Mouse (Mus musculus): ENCODE results near the gene Gprasp2.
"Not testable (repeated sequence)": the region's sequence is repeated elsewhere in the genome, so short reads cannot be mapped to it uniquely, and the experiment has no call there.

The Gprasp2 gene

DNA sequence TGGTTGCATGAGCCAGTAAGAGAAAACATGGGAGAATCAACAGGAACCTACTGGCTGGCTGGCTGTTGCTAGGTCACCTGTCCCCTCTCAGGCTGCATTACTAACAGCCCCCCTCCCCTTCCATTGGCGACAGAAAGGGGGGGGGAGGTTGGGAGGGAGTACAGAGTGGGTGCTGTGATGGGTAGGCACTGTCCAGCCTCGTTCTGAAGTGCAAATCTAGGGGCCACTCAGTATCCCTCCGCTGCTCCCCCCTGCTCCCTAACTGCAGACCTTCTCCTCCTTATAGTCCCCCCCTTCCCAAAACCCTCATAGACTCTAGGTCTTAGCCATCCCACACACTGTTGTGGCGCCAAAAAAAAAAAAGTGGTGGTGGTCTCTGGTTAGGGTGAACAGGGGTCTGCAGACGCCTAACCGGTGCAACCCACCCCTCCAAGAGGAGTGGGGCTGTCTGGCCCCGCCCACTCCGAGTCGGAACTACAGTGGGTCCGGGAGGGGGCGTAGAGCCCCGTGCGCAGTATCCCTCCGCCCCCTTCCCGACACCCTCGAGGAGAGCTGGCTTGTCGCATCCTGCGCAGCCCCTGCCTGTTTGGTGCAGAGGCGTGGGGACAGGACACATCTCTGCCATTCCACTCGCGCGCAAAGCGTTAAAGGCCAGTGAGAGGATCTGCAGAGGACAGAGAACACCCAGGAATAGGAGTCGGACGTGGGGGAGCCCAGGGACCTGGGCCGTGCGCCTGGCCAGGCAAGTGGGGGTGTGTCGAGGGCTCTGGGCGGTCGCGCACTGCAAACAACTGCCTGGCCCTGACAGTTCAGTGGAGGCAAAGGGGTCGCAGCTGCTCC is at the start of gene Gprasp2:
Gene Gprasp2 (plus strand): TSS at position 514 of the 840 bp plus-strand sequence.
- H3K27me3 ChIP-seq (ENCODE audit: control insufficient read depth, insufficient read depth, low read length, poor library complexity, severe bottlenecking); H3K36me3 ChIP-seq (ENCODE audit: control insufficient read depth, insufficient read depth, low read length, poor library complexity, severe bottlenecking); DNase-seq (ENCODE audit: low read depth, low spot score): not testable (repeated sequence)

DNA sequence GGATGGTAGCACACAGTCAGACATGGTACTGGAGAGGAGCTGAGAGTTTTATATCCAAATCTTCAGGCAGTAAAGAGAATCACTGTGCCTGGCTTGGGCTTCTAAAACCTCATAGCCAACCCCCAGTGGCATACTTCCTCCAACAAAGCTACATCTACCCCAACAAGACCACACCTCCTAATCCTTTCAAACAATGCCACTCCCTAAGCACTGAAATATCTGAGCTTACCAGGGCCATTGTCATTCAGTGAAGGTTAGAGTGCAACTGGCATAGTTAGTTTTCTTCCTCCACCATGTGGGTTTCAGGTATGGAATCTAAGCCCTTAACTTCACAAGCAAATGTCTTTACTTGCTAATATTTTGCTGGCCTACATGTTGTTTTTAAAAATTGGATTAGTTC is 47.3 kb upstream of the Gprasp2 start:
- Histone ChIP-seq H3K27me3 (ENCODE audit: control insufficient read depth, insufficient read depth, low read length, poor library complexity, severe bottlenecking) (no peaks in the 10 kb centered on the region), H3K36me3 (ENCODE audit: control insufficient read depth, insufficient read depth, low read length, poor library complexity, severe bottlenecking) (no peaks in the 10 kb centered on the region)
- DNase-seq (ENCODE audit: low read depth, low spot score): no peak

DNA sequence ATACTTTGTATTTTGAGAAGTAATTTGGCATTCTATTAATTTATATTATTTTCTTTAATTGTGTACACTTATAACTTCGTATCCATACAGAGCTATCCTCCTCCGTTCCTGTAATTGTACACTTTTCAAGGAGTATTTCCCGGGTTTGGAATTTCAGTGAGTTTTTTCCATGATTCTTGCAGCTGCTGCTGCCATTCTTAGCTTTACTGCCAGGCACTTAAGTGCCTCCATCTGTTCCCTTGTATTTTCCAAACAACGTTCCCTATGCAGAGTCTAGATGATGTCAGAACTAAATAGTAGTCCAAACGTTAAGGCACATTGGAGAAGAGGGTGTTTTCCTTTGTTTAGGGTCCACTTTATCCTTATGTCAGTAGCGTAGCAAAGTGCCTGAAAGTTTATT is 46.5 kb upstream of the Gprasp2 start:
- Histone ChIP-seq H3K27me3 (ENCODE audit: control insufficient read depth, insufficient read depth, low read length, poor library complexity, severe bottlenecking) (no peaks in the 10 kb centered on the region), H3K36me3 (ENCODE audit: control insufficient read depth, insufficient read depth, low read length, poor library complexity, severe bottlenecking) (no peaks in the 10 kb centered on the region)
- DNase-seq (ENCODE audit: low read depth, low spot score): no peak

DNA sequence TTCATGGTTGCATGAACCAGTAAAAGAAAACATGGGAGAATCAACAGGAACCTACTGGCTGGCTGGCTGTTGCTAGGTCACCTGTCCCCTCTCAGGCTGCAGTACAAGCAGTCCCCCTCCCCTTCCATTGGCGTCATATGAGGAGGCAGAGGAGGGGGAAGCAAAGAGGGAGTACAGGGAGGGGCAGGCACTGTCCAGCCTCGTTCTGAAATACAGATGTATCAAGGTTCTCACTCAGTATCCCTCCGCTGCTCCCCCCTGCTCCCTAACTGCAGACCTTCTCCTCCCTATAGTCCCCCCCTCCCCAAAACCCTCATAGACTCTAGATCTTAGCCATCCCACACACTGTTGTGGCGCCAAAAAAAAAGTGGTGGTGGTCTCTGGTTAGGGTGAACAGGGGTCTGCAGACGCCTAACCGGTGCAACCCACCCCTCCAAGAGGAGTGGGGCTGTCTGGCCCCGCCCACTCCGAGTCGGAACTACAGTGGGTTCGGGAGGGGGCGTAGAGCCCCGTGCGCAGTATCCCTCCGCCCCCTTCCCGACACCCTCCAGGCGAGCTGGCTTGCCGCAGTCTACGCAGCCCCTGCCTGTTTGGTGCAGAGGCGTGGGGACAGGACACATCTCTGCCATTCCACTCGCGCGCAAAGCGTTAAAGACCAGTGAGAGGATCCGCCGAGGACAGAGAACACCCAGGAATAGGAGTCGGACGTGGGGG is 43.1 kb upstream of the Gprasp2 start:
- H3K27me3 ChIP-seq (ENCODE audit: control insufficient read depth, insufficient read depth, low read length, poor library complexity, severe bottlenecking); H3K36me3 ChIP-seq (ENCODE audit: control insufficient read depth, insufficient read depth, low read length, poor library complexity, severe bottlenecking): not testable (repeated sequence)
- peak; percentile 17 for DNase-seq (ENCODE audit: low read depth, low spot score)

DNA sequence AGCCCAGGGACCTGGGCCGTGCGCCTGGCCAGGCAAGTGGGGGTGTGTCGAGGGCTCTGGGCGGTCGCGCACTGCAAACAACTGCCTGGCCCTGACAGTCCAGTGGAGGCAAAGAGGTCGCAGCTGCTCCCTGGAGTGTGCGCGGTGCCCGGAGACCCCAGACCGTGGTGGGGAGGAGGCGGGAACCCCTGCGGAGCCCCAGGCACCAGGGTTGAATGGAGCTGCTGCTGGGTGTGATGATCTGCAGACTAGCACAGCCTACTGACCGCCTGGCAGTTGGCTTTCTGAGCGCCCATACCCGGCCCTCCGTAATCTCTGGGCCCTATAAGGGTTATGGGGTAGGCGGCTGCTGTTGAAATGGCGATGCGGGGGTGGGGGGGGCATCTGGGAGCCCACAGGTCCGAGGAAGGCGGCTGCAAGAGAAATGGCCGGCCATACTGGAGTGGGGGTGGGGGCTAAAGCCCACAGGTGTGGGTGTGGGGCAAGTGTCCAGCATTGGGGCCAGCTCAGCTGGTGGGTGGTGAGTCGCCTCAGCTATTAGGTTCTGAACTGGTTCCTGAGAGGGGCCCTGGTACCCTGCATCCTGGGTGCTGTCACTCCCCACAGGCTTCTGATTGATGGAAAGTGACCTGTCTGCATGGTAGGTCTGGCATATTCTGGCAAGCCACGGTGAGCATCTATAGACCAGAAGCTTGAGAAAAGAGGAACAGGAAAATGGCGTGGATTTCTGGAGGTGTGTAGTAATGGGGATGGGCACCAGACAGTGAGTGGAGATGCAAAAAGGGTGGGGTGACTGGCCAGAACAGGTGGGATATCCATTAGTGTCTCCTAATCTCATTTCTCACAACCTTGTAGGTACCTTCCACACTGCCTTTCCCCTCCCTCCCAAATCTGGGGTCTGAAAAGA is 42.3 kb upstream of the Gprasp2 start:
- H3K36me3 ChIP-seq (ENCODE audit: control insufficient read depth, insufficient read depth, low read length, poor library complexity, severe bottlenecking); H3K27me3 ChIP-seq (ENCODE audit: control insufficient read depth, insufficient read depth, low read length, poor library complexity, severe bottlenecking): not testable (repeated sequence)
- DNase-seq (ENCODE audit: low read depth, low spot score): peak; percentile 22

DNA sequence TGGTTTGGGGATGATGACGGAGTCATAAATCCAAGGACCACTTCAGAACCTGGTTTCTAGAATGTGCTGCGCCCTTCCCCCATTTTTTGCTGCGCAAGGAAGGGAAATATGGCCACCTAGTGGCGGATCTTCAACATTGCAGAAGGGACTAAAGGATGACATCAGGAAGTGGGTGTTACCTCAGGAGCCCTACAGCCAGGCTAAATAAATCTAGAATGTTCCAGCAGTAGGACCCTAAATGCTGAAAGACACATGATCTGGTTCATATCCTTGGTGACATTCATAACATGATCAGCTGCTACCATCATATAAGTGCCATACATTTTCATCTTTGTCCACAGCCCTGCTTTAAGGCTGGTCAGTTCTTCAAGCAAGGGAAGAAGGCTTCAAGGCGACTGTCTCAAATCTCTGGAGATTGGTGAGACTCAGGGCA is 41.6 kb upstream of the Gprasp2 start, which contains the start of gene Bhlhb9:
Gene Bhlhb9 (plus strand): TSS at position 383 of the 433 bp plus-strand sequence.
- not testable (repeated sequence) for H3K36me3 ChIP-seq (ENCODE audit: control insufficient read depth, insufficient read depth, low read length, poor library complexity, severe bottlenecking); H3K27me3 ChIP-seq (ENCODE audit: control insufficient read depth, insufficient read depth, low read length, poor library complexity, severe bottlenecking)
- peak; percentile 78 for DNase-seq (ENCODE audit: low read depth, low spot score)

DNA sequence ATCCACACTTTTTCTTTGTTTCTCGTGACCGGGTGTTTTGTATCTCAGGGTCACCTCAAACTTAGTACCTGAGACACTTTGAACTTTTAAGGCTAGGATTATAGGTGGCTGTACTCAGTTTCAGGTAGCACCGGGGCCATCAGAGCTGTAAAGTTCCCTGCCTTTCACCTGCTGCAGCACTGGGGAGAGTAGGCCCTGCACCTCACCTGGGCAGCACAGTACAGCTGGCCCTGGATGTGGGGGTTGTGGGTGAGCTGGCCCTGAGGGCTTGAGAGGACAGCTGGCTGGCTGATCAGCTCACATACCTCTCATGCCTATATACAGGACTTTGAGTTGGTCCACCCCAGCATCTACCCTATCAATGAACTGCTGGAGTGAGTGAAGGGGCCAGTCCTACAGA is 34.7 kb upstream of the Gprasp2 start:
- Histone ChIP-seq H3K27me3 (ENCODE audit: control insufficient read depth, insufficient read depth, low read length, poor library complexity, severe bottlenecking) (no peaks in the 10 kb centered on the region), H3K36me3 (ENCODE audit: control insufficient read depth, insufficient read depth, low read length, poor library complexity, severe bottlenecking) (no peaks in the 10 kb centered on the region; the same call in 1 of the 2 replicates)
- DNase-seq (ENCODE audit: low read depth, low spot score): no peak

DNA sequence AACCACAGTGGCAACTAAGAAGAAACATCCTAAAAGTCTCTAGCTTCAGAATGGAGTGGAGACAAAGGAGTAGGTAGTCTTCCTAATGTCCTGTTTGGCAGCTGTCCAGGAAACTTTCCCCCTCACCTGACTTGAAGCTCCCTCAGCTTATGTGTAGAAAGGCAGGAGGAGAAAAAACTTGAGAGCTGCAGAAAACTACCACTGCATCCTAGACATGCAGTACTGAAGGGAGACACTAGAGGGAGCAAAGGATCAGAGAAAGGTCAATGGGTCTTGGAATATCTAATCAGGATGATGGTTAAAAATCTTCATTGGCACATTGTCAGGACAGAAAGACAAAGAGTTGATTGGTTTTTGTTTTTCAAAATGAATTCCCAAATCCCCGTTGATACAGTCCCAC is 33.1 kb upstream of the Gprasp2 start:
- DNase-seq (ENCODE audit: low read depth, low spot score): peak; percentile 56
- H3K36me3 ChIP-seq (ENCODE audit: control insufficient read depth, insufficient read depth, low read length, poor library complexity, severe bottlenecking): no peaks in the 10 kb centered on the region

DNA sequence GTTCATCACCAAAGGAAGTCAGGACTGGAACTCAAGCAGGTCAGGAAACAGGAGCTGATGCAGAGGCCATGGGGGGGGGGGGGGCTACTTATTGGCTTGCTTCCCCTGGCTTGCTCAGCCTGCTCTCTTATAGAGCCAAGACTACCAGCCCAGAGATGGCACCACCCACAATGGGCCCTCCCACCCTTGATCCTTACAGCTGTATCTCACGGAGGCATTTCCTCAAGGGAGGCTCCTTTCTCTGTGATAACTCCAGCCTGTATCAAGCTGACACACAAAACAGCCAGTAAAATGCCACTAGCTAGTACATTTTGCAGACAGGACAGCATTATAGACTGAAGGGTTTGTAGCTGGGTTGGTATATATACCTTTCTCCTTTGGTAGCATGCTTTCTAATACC is 2.9 kb upstream of the Gprasp2 start:
- not testable (repeated sequence) for H3K36me3 ChIP-seq (ENCODE audit: control insufficient read depth, insufficient read depth, low read length, poor library complexity, severe bottlenecking); H3K27me3 ChIP-seq (ENCODE audit: control insufficient read depth, insufficient read depth, low read length, poor library complexity, severe bottlenecking); DNase-seq (ENCODE audit: low read depth, low spot score)

More for the DNA sequence above, 33.1 kb upstream of the Gprasp2 start:
- no peaks in the 10 kb centered on the region for H3K27me3 ChIP-seq (ENCODE audit: control insufficient read depth, insufficient read depth, low read length, poor library complexity, severe bottlenecking)

DNA sequence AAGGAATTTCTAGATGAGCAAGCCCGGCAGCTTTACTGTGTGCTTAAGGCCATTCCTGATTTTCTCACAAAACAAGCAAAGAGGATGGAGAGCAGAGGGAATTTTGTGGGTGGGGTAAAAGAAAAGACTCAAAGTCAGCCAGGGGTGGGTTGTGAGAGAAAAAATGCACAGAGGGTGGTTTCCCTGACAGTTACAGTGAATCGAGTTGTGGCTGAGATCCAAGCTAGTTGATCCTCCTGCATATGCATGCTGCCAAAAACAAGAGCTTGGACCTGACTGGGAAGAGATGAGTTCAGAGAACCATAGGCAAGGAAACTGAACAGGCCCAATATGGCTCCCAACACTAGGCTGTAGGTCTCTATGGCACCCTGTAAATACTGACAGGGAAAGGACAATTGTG is 938 bp upstream of the Gprasp2 start:
- no peak for DNase-seq (ENCODE audit: low read depth, low spot score)
- no peaks in the 10 kb centered on the region for H3K27me3 ChIP-seq (ENCODE audit: control insufficient read depth, insufficient read depth, low read length, poor library complexity, severe bottlenecking)

DNA sequence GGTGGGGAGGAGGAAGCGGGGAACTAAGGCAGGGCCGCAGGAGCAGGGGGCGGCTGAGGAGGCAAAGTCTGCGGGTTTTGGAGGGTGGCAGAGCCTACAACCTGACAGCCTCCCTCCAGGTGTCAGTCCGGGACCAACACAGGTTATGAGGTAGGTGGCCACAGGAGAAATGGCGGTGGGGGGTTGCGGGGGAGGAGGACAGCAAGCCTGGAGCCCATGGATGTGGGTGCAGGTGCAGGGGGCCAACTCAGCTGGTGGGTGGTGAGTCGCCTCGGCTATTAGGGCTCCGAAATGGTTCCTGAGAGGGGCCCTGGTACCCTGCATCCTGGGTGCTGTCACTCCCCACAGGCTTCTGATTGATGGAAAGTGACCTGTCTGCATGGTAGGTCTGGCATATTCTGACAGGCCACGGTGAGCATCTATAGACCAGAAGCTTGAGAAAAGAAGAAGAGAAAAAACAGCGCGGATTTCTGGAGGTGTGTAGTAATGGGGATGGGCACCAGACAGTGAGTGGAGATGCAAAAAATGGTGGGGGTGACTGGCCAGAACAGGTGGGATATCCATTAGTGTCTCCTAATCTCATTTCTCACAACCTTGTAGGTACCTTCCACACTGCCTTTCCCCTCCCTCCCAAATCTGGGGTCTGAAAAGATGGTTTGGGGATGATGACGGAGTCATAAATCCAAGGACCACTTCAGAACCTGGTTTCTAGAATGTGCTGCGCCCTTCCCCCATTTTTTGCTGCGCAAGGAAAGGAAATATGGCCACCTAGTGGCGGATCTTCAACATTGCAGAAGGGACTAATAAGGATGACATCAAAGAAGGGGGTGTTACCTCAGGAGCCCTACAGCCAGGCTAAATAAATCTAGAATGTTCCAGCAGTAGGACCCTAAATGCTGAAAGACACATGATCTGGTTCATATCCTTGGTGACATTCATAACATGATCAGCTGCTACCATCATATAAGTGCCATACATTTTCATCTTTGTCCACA is 860 bp downstream of the Gprasp2 start:
- peak; percentile 42 for DNase-seq (ENCODE audit: low read depth, low spot score)
- not testable (repeated sequence) for H3K36me3 ChIP-seq (ENCODE audit: control insufficient read depth, insufficient read depth, low read length, poor library complexity, severe bottlenecking); H3K27me3 ChIP-seq (ENCODE audit: control insufficient read depth, insufficient read depth, low read length, poor library complexity, severe bottlenecking)

More for the DNA sequence above, 938 bp upstream of the Gprasp2 start:
- no peaks in the 10 kb centered on the region for H3K36me3 ChIP-seq (ENCODE audit: control insufficient read depth, insufficient read depth, low read length, poor library complexity, severe bottlenecking)

DNA sequence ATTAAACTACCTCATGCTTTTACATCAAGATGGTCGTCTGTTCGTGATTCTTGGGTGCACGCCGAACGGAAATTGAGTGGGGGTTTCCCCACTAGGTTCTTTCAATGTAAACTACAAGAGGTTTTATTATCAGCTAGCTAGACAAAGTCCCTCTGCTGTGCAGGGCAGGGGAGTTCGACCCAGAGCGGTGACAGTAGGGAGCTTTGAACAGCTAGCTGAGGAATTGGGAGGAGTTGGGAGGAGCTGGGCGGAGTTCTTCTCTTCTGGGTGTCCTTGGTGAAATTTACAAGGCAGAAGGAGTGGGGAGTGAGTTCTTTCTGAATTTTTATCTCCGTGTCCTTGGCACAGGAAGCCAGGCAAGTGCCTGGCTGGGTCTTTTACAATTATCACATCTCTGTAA is 28.0 kb downstream of the Gprasp2 start:
- not testable (repeated sequence) for DNase-seq (ENCODE audit: low read depth, low spot score); H3K36me3 ChIP-seq (ENCODE audit: control insufficient read depth, insufficient read depth, low read length, poor library complexity, severe bottlenecking); H3K27me3 ChIP-seq (ENCODE audit: control insufficient read depth, insufficient read depth, low read length, poor library complexity, severe bottlenecking)

DNA sequence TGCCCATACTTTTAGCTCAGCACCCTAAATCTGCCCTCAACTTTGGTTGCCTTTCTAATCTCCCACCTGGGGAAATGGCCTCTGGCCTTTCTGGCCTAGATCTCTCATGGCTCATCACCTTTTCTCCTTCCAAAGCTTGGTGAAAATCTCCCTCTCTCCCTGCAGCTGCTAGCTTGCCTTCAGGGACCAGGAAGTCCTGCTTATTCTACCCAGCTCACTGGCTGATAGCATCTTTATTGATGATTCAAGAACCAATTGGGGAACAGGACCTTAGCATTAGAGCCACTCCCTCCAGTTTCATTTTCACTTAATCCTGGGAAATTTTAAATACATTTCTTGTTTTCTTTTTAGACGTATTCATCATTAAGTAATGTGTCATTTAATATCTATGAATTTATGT is 37.8 kb downstream of the Gprasp2 start:
- Histone ChIP-seq H3K27me3 (ENCODE audit: control insufficient read depth, insufficient read depth, low read length, poor library complexity, severe bottlenecking) (no peaks in the 10 kb centered on the region), H3K36me3 (ENCODE audit: control insufficient read depth, insufficient read depth, low read length, poor library complexity, severe bottlenecking) (no peaks in the 10 kb centered on the region)
- no peak for DNase-seq (ENCODE audit: low read depth, low spot score)

DNA sequence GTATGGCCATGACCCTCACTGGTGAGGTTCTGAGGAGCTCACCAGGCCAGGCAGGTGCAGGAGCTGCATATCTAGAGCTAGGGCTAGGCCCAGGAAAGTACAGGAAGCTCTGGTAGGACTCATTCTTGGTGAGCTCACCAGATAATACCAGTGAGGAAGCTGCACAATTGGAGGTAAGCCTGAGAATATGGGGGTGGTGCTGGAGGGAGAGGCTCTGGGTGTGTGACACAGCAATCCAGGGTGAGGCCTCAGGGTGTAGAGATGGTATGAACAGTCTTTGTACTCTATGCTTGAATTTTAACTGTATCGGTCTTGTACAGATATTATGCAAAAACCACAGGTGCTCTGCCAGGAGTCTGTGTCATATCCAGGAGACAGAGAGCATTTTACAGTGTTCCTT is 40.8 kb downstream of the Gprasp2 start:
- no peaks in the 10 kb centered on the region for H3K36me3 ChIP-seq (ENCODE audit: control insufficient read depth, insufficient read depth, low read length, poor library complexity, severe bottlenecking)
- no peak for DNase-seq (ENCODE audit: low read depth, low spot score)

More for the DNA sequence above, 40.8 kb downstream of the Gprasp2 start:
- no peaks in the 10 kb centered on the region for H3K27me3 ChIP-seq (ENCODE audit: control insufficient read depth, insufficient read depth, low read length, poor library complexity, severe bottlenecking)
